Mouse (Mus musculus): Measurements from ENCODE around the gene Atp5s. TPM values are rescaled to one million over a fixed set of nuclear protein-coding genes. Genes with fewer than 3 reads are reported as not detected.

Gene Atp5s
- polyA plus RNA-seq, 1 experiment from 2014 or later, result 18.5 TPM

GRCm38 (mm10) chr12:69758221-69759185, 33.8 kb downstream of the Atp5s start:
- WGBS, result 5% methylated on average over 22 of the region's 22 CpGs
- Histone ChIP-seq H3K9ac (replicated peaks; ENCODE audit: low read depth) (0 out of 2 replicates have a peak overlapping the region, but pooled peaks have one; percentile 30), H3K4me3 (ENCODE audit: low read depth, low read length) (peak overlapping the region; percentile 20), H3K36me3 (ENCODE audit: insufficient read depth, low read length) (no peaks in the 10 kb centered on the region), H3K9me3 (ENCODE audit: low read length) (no peaks in the 10 kb centered on the region), H3K4me1 (ENCODE audit: insufficient read depth, low read depth, low read length) (peaks cover 8% of the 10 kb centered on the region; the same call in 1 of the 2 replicates), H3K27ac (ENCODE audit: low read length) (peak overlapping the region; percentile 83), H3K4me2 (replicated peaks; ENCODE audit: low read depth, low read length) (peak overlapping the region; percentile 56), H3K27me3 (replicated peaks; ENCODE audit: insufficient read depth, low read length) (no peaks in the 10 kb centered on the region)
- TF ChIP-seq EP300 (IDR thresholded peaks at IDR 0.05) (no peak; the same call in 1 of the 2 replicates), CTCF (IDR thresholded peaks at IDR 0.05) (no peak)
- ATAC-seq, result peak; percentile 54
- DNase-seq (ENCODE audit: low spot score), result peak; percentile 61

- peaks cover 8% of the 10 kb centered on the region; the same call in 1 of the 2 replicates for H3K4me1 ChIP-seq (ENCODE audit: insufficient read depth, low read depth, low read length)
- DNase-seq (ENCODE audit: low spot score) (no peak), ATAC-seq (no peak)
- H3K36me3 ChIP-seq (ENCODE audit: insufficient read depth, low read length), result no peaks in the 10 kb centered on the region
- WGBS, result 29% methylated on average over 7 of the region's 7 CpGs
- H3K27me3 ChIP-seq (replicated peaks; ENCODE audit: insufficient read depth, low read length), result no peaks in the 10 kb centered on the region
- no peaks in the 10 kb centered on the region for H3K9me3 ChIP-seq (ENCODE audit: low read length)
- no peak overlapping the region for H3K4me2 ChIP-seq (replicated peaks; ENCODE audit: low read depth, low read length)
- TF ChIP-seq EP300 (IDR thresholded peaks at IDR 0.05), result no peak
- TF ChIP-seq CTCF (IDR thresholded peaks at IDR 0.05), result no peak
- no peak overlapping the region for H3K9ac ChIP-seq (replicated peaks; ENCODE audit: low read depth)
- no peak overlapping the region for H3K4me3 ChIP-seq (ENCODE audit: low read depth, low read length)
- peak overlapping the region; percentile 51; the same call in 1 of the 2 replicates for H3K27ac ChIP-seq (ENCODE audit: low read length)
Observed at GRCm38 (mm10) chr12:69759267-69759885, 34.6 kb downstream of the Atp5s start.

GRCm38 (mm10) chr12:69760014-69760413, 35.3 kb downstream of the Atp5s start:
- Histone ChIP-seq H3K4me1 (ENCODE audit: insufficient read depth, low read depth, low read length) (peaks cover 8% of the 10 kb centered on the region; the same call in 1 of the 2 replicates), H3K9ac (replicated peaks; ENCODE audit: low read depth) (no peak overlapping the region), H3K27ac (ENCODE audit: low read length) (no peak overlapping the region), H3K4me3 (ENCODE audit: low read depth, low read length) (no peak overlapping the region), H3K9me3 (ENCODE audit: low read length) (no peaks in the 10 kb centered on the region), H3K27me3 (replicated peaks; ENCODE audit: insufficient read depth, low read length) (no peaks in the 10 kb centered on the region), H3K36me3 (ENCODE audit: insufficient read depth, low read length) (no peaks in the 10 kb centered on the region), H3K4me2 (replicated peaks; ENCODE audit: low read depth, low read length) (no peak overlapping the region)
- TF ChIP-seq EP300 (IDR thresholded peaks at IDR 0.05), result no peak
- TF ChIP-seq CTCF (IDR thresholded peaks at IDR 0.05), result no peak
- DNase-seq (ENCODE audit: low spot score), result no peak
- no peak for ATAC-seq
- 46% methylated on average over 6 of the region's 6 CpGs for WGBS

- DNase-seq (ENCODE audit: low spot score), result peak; percentile 24
- no peak overlapping the region for H3K9ac ChIP-seq (replicated peaks; ENCODE audit: low read depth)
- no peak for TF ChIP-seq CTCF (IDR thresholded peaks at IDR 0.05)
- TF ChIP-seq EP300 (IDR thresholded peaks at IDR 0.05), result no peak
- H3K4me1 ChIP-seq (ENCODE audit: insufficient read depth, low read depth, low read length), result peaks cover 8% of the 10 kb centered on the region; the same call in 1 of the 2 replicates
- no peak overlapping the region for H3K4me3 ChIP-seq (ENCODE audit: low read depth, low read length)
- H3K27me3 ChIP-seq (replicated peaks; ENCODE audit: insufficient read depth, low read length), result no peaks in the 10 kb centered on the region
- no peaks in the 10 kb centered on the region for H3K36me3 ChIP-seq (ENCODE audit: insufficient read depth, low read length)
- WGBS, result 64% methylated on average over 20 of the region's 20 CpGs
- H3K27ac ChIP-seq (ENCODE audit: low read length), result no peak overlapping the region
- ATAC-seq, result no peak
- H3K9me3 ChIP-seq (ENCODE audit: low read length), result no peaks in the 10 kb centered on the region
- no peak overlapping the region for H3K4me2 ChIP-seq (replicated peaks; ENCODE audit: low read depth, low read length)
Observed at GRCm38 (mm10) chr12:69760743-69761406, 36.1 kb downstream of the Atp5s start.

GRCm38 (mm10) chr12:69761603-69762002, 36.9 kb downstream of the Atp5s start:
- ATAC-seq (no peak), DNase-seq (ENCODE audit: low spot score) (no peak)
- Histone ChIP-seq H3K36me3 (ENCODE audit: insufficient read depth, low read length) (no peaks in the 10 kb centered on the region), H3K4me2 (replicated peaks; ENCODE audit: low read depth, low read length) (no peak overlapping the region), H3K27ac (ENCODE audit: low read length) (no peak overlapping the region), H3K4me3 (ENCODE audit: low read depth, low read length) (no peak overlapping the region), H3K9me3 (ENCODE audit: low read length) (no peaks in the 10 kb centered on the region), H3K4me1 (ENCODE audit: insufficient read depth, low read depth, low read length) (peaks cover 8% of the 10 kb centered on the region; the same call in 1 of the 2 replicates), H3K27me3 (replicated peaks; ENCODE audit: insufficient read depth, low read length) (no peaks in the 10 kb centered on the region), H3K9ac (replicated peaks; ENCODE audit: low read depth) (no peak overlapping the region)
- TF ChIP-seq EP300 (IDR thresholded peaks at IDR 0.05), result no peak
- no peak for TF ChIP-seq CTCF (IDR thresholded peaks at IDR 0.05)
- 60% methylated on average over 2 of the region's 2 CpGs for WGBS

GRCm38 (mm10) chr12:69765543-69765942, 40.8 kb downstream of the Atp5s start:
- no peaks in the 10 kb centered on the region for H3K4me1 ChIP-seq (ENCODE audit: insufficient read depth, low read depth, low read length)
- H3K27me3 ChIP-seq (replicated peaks; ENCODE audit: insufficient read depth, low read length), result no peaks in the 10 kb centered on the region
- DNase-seq (ENCODE audit: low spot score) (no peak), ATAC-seq (no peak)
- H3K9me3 ChIP-seq (ENCODE audit: low read length), result no peaks in the 10 kb centered on the region
- H3K36me3 ChIP-seq (ENCODE audit: insufficient read depth, low read length), result no peaks in the 10 kb centered on the region
- no peak overlapping the region for H3K4me3 ChIP-seq (ENCODE audit: low read depth, low read length)
- TF ChIP-seq CTCF (IDR thresholded peaks at IDR 0.05) (no peak), EP300 (IDR thresholded peaks at IDR 0.05) (no peak)
- H3K4me2 ChIP-seq (replicated peaks; ENCODE audit: low read depth, low read length), result no peak overlapping the region
- no peak overlapping the region for H3K27ac ChIP-seq (ENCODE audit: low read length)
- H3K9ac ChIP-seq (replicated peaks; ENCODE audit: low read depth), result no peak overlapping the region
- 64% methylated on average over 9 of the region's 9 CpGs for WGBS

Measured in lung, postnatal 0 days (tissue).